Mouse (Mus musculus) limb, embryonic 15.5 days (tissue): Measurements from ENCODE around the gene Fam92a. TPM values are rescaled to one million over a fixed set of nuclear protein-coding genes. Genes with fewer than 3 reads are reported as not detected.
"Not testable (repeated sequence)": the region's sequence is repeated elsewhere in the genome, so short reads cannot be mapped to it uniquely, and the experiment has no call there.

ENCODE experiments used
- ATAC-seq: fragments of 200-750 bp; cut with Nextera tagmentation; 2 replicates; pipeline ENCODE4 v1.8.0; 2017; ENCODE audit warnings: low read depth, moderate TSS enrichment; ENCODE audit not compliant: insufficient number of reproducible peaks, low FRiP score, low TSS enrichment
- H3K27ac ChIP-seq: fragments of 300-500 bp; sonication (generic); 2 replicates; pipeline ENCODE4 v1.5.1; 2015; ENCODE audit warnings: moderate library complexity, mild to moderate bottlenecking, inconsistent platforms
- H3K27me3 ChIP-seq: fragments of 300-500 bp; sonication (generic); 2 replicates; pipeline ENCODE4 v1.6.1; 2015; ENCODE audit warnings: inconsistent platforms
- H3K36me3 ChIP-seq: fragments of 300-500 bp; sonication (generic); 2 replicates; pipeline ENCODE4 v1.6.1; 2015; ENCODE audit warnings: inconsistent platforms
- H3K4me1 ChIP-seq: fragments of 300-500 bp; sonication (generic); 2 replicates; pipeline ENCODE4 v1.6.1; 2015; ENCODE audit warnings: inconsistent platforms
- H3K4me2 ChIP-seq: fragments of 300-500 bp; sonication (generic); 2 replicates; pipeline ENCODE4 v1.6.1; 2015; ENCODE audit warnings: mild to moderate bottlenecking, inconsistent platforms
- H3K4me3 ChIP-seq: fragments of 300-500 bp; sonication (generic); 2 replicates; pipeline ENCODE4 v1.5.1; 2015; ENCODE audit warnings: mild to moderate bottlenecking, inconsistent platforms
- H3K9ac ChIP-seq: fragments of 300-500 bp; sonication (generic); 2 replicates; pipeline ENCODE4 v1.6.1; 2015; ENCODE audit warnings: inconsistent platforms
- H3K9me3 ChIP-seq: fragments of 300-500 bp; sonication (generic); 2 replicates; pipeline ENCODE4 v1.6.1; 2016; ENCODE audit warnings: inconsistent platforms
- WGBS: fragments of 180-500 bp; shearing (Covaris S2); methylation state at CpG from one replicate; pipeline ENCODE4 v1.1.7; 2015; 5-methylcytosine and 5-hydroxymethylcytosine counted together
- polyA plus RNA-seq: library from polyadenylated mRNA; unstranded; fragments of >200 nt; fragmentation: Nextera tagmentation; extraction: Ambion mirVana; gene quantifications from 2 replicates; pipeline ENCODE4 v1.2.1, GENCODE M21; 2015

The Fam92a gene
- 86.3 and 88.2 TPM in 2 replicates for polyA plus RNA-seq

- H3K27me3 ChIP-seq, result no peaks in the 10 kb centered on the region
- under 1% methylated on average over 74 of the region's 74 CpGs for WGBS
- ATAC-seq, result peak; percentile 77
- peak within 1 kb of the TSS; percentile 81 for H3K4me3 ChIP-seq
- peaks cover 9% of the 10 kb centered on the region for H3K4me1 ChIP-seq
- peak within 1 kb of the TSS; percentile 91 for H3K9ac ChIP-seq
- peak within 1 kb of the TSS; percentile 94 for H3K27ac ChIP-seq
- no peaks in the 10 kb centered on the region for H3K9me3 ChIP-seq
- H3K4me2 ChIP-seq, result peak within 1 kb of the TSS; percentile 61
- H3K36me3 ChIP-seq, result peaks cover 15% of the 10 kb centered on the region
These were observed at the start of gene Fam92a for GRCm38 (mm10) chr4:12171318-12172091. Fam92a (minus strand) TSS chr4:12172015.

GRCm38 (mm10) chr4:12178992-12179391 is 7.2 kb upstream of the Fam92a start:
- ATAC-seq, result no peak
- no peak overlapping the region for H3K27ac ChIP-seq
- H3K4me2 ChIP-seq, result no peak overlapping the region
- no peaks in the 10 kb centered on the region for H3K9me3 ChIP-seq
- no peaks in the 10 kb centered on the region for H3K4me1 ChIP-seq
- no peak overlapping the region for H3K4me3 ChIP-seq
- no peaks in the 10 kb centered on the region for H3K27me3 ChIP-seq
- 86% methylated on average over 10 of the region's 10 CpGs for WGBS
- no peaks in the 10 kb centered on the region for H3K36me3 ChIP-seq
- H3K9ac ChIP-seq, result no peak overlapping the region

- H3K36me3 ChIP-seq, result peaks cover 20% of the 10 kb centered on the region
These were observed 863 bp downstream of the Fam92a start for GRCm38 (mm10) chr4:12170986-12171317.

GRCm38 (mm10) chr4:12147660-12148059 is 24.2 kb downstream of the Fam92a start:
- Histone ChIP-seq H3K4me3 (no peak overlapping the region), H3K27me3 (no peaks in the 10 kb centered on the region), H3K9ac (no peak overlapping the region), H3K4me1 (no peaks in the 10 kb centered on the region), H3K27ac (no peak overlapping the region), H3K4me2 (no peak overlapping the region), H3K9me3 (no peaks in the 10 kb centered on the region), H3K36me3 (peaks cover 27% of the 10 kb centered on the region)
- ATAC-seq, result no peak

More at GRCm38 (mm10) chr4:12170986-12171317, 863 bp downstream of the Fam92a start:
- Histone ChIP-seq H3K27me3 (no peaks in the 10 kb centered on the region), H3K4me1 (peaks cover 9% of the 10 kb centered on the region), H3K9ac (peak overlapping the region; percentile 91), H3K4me2 (peak overlapping the region; percentile 61), H3K4me3 (peak overlapping the region; percentile 81), H3K27ac (peak overlapping the region; percentile 94), H3K9me3 (no peaks in the 10 kb centered on the region)
- WGBS, result 11% methylated on average over 9 of the region's 9 CpGs
- ATAC-seq, result no peak

GRCm38 (mm10) chr4:12141516-12141915 is 30.3 kb downstream of the Fam92a start:
- H3K4me3 ChIP-seq, ATAC-seq, H3K27me3 ChIP-seq, H3K4me2 ChIP-seq, H3K9me3 ChIP-seq, H3K9ac ChIP-seq, H3K36me3 ChIP-seq, H3K27ac ChIP-seq, H3K4me1 ChIP-seq: not testable (repeated sequence)
- 91% methylated on average over 7 of the region's 7 CpGs for WGBS

GRCm38 (mm10) chr4:12140592-12141062 is 31.2 kb downstream of the Fam92a start:
- not testable (repeated sequence) for H3K27ac ChIP-seq, H3K27me3 ChIP-seq, H3K4me1 ChIP-seq, H3K9ac ChIP-seq, H3K9me3 ChIP-seq, H3K36me3 ChIP-seq
- Histone ChIP-seq H3K4me3 (peak overlapping the region; percentile 40), H3K4me2 (peak overlapping the region; percentile 35; the same call in 1 of the 2 replicates)
- ATAC-seq, result peak; percentile 79
- 13% methylated on average over 22 of the region's 40 CpGs for WGBS

GRCm38 (mm10) chr4:12140141-12140567 is 31.7 kb downstream of the Fam92a start, which contains the start of gene Rbm12b1:
Rbm12b1 (plus strand) TSS chr4:12140264.
- 8% methylated on average over 18 of the region's 32 CpGs for WGBS
- not testable (repeated sequence) for H3K4me1 ChIP-seq, H3K9ac ChIP-seq, H3K36me3 ChIP-seq, H3K27me3 ChIP-seq, H3K9me3 ChIP-seq
- ATAC-seq, result peak; percentile 94
- Histone ChIP-seq H3K4me3 (peak within 1 kb of the TSS; percentile 42), H3K27ac (0 out of 2 replicates have a peak within 1 kb of the TSS, but pooled peaks have one; percentile 54), H3K4me2 (peak within 1 kb of the TSS; percentile 35)

Other genes with a start within 250 kb of the Fam92a start
- gene Gm10604, start 190.8 kb downstream of the Fam92a start, polyA plus RNA-seq, result 0.34 and 0.56 TPM in 2 replicates
- 11.3 and 11.5 TPM in 2 replicates for gene Rbm12b2, start 82.6 kb downstream of the Fam92a start, polyA plus RNA-seq
- 4.9 and 6.6 TPM in 2 replicates for gene Rbm12b1, start 31.8 kb downstream of the Fam92a start, polyA plus RNA-seq